Mouse (Mus musculus) midbrain, embryonic 13.5 days (tissue): Measurements from ENCODE around the gene Slc25a38. TPM values are rescaled to one million over a fixed set of nuclear protein-coding genes. Genes with fewer than 3 reads are reported as not detected.

Experiments
- ATAC-seq: fragments of 200-750 bp; cut with Nextera tagmentation; 2 replicates; pipeline ENCODE4 v1.8.0; 2017; ENCODE audit warnings: mild to moderate bottlenecking, moderate TSS enrichment, moderate library complexity
- H3K27ac ChIP-seq: fragments of 300-500 bp; sonication (generic); 2 replicates; pipeline ENCODE4 v1.5.1; 2015; ENCODE audit warnings: inconsistent platforms, mild to moderate bottlenecking, moderate library complexity
- H3K27me3 ChIP-seq: fragments of 300-500 bp; sonication (generic); 2 replicates; pipeline ENCODE4 v1.6.1; 2015; ENCODE audit warnings: mild to moderate bottlenecking, inconsistent platforms
- H3K36me3 ChIP-seq: fragments of 300-500 bp; sonication (generic); 2 replicates; pipeline ENCODE4 v1.6.1; 2015; ENCODE audit warnings: mild to moderate bottlenecking, inconsistent platforms
- H3K4me1 ChIP-seq: fragments of 300-500 bp; sonication (generic); replicated peaks from 2 replicates; pipeline ENCODE4 v1.6.1; 2015; ENCODE audit warnings: inconsistent platforms
- H3K4me2 ChIP-seq: fragments of 300-500 bp; sonication (generic); replicated peaks from 2 replicates; pipeline ENCODE4 v1.6.1; 2015; ENCODE audit warnings: moderate library complexity, mild to moderate bottlenecking, inconsistent platforms
- H3K4me3 ChIP-seq: fragments of 300-500 bp; sonication (generic); replicated peaks from 2 replicates; pipeline ENCODE4 v1.5.1; 2015; ENCODE audit warnings: mild to moderate bottlenecking, inconsistent platforms
- H3K9ac ChIP-seq: fragments of 300-500 bp; sonication (generic); replicated peaks from 2 replicates; pipeline ENCODE4 v1.6.1; 2015; ENCODE audit warnings: mild to moderate bottlenecking, inconsistent platforms
- H3K9me3 ChIP-seq: fragments of 300-500 bp; sonication (generic); 2 replicates; pipeline ENCODE4 v1.6.1; 2016; ENCODE audit warnings: mild to moderate bottlenecking, inconsistent platforms
- WGBS: fragments of 180-500 bp; shearing (Covaris S2); methylation state at CpG from one replicate; pipeline ENCODE4 v1.1.7; 2015; 5-methylcytosine and 5-hydroxymethylcytosine counted together
- polyA plus RNA-seq: library from polyadenylated mRNA; unstranded; fragments of >200 nt; fragmentation: Nextera tagmentation; extraction: Ambion mirVana; gene quantifications from 2 replicates; pipeline ENCODE4 v1.2.1, GENCODE M21; 2015

Slc25a38 gene
- polyA plus RNA-seq, 1 experiment from 2014 or later: 39.2 TPM

DNA sequence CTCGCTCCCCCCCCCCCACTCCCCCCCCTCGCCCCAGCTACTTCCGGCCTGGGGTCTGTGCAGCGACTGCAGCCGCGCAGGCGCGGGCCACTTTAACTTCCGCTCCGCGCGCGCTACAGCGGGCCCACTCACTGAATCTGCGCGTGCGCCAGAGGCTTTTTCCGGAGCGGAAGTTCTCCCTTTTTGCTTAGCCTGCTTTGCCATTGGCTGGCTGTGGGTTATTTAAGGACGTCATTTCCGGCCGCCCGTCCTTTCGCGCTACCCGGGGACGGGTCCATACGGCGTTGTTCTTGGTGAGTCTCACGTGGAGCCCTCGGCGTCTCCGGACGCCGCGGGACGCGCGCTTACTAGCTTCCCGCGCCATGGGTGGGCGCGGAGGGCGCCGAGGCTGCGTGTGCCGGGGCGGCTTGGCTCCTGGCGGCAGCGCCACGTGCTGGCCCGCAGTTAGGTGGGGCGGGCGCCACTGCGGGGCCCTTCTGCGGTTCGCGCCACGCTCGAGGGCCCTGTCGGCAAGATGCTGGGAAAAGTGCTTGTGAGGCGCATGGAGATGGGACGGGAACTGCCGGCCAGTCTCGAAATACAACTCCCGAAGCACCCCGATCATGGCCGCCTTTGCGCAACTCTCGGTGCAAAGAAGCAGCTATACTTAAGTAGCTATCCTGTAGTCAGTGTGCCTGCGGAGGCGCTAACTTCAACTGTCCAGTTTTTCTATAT, 17.5 kb downstream of the Slc25a38 start, which contains the start of gene Rpsa:
Gene Rpsa (plus strand): TSS at position 152 of the 714 bp plus-strand sequence.
- H3K4me2 ChIP-seq: peak within 1 kb of the TSS; percentile 93
- WGBS: under 1% methylated on average over 69 of the region's 72 CpGs
- ATAC-seq: peak; percentile 98
- peaks cover 56% of the 10 kb centered on the region for H3K36me3 ChIP-seq
- peak within 1 kb of the TSS; percentile 100 for H3K4me3 ChIP-seq
- no peaks in the 10 kb centered on the region for H3K27me3 ChIP-seq
- peak within 1 kb of the TSS; percentile 99 for H3K9ac ChIP-seq
- peaks cover 21% of the 10 kb centered on the region for H3K4me1 ChIP-seq
- no peaks in the 10 kb centered on the region for H3K9me3 ChIP-seq
- peak within 1 kb of the TSS; percentile 84 for H3K27ac ChIP-seq

DNA sequence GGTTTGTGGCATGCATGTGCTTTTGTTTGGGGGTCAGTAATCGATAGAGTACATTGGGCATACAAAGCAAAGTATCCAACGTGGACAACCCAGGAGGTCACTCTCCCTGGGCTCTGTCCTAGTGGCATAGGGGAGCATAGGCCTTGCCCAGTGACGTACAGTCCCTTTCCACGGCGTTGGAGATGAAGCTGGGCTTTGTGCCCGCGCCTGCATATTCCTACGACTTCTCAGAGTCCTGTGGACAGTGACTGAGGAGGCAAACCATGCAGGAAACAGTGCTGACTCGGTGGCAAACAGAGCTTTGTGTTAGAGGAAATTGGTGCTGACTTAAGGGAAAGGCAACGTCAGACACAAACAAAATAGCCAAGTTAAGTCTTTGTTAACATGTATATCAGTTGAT, 19.1 kb downstream of the Slc25a38 start:
- H3K9ac ChIP-seq: peak overlapping the region; percentile 99; the same call in 1 of the 2 replicates
- peak overlapping the region; percentile 93 for H3K4me2 ChIP-seq
- ATAC-seq: no peak
- no peak overlapping the region for H3K27ac ChIP-seq
- WGBS: 80% methylated on average over 10 of the region's 10 CpGs
- H3K4me1 ChIP-seq: peaks cover 21% of the 10 kb centered on the region
- peak overlapping the region; percentile 100 for H3K4me3 ChIP-seq
- peaks cover 49% of the 10 kb centered on the region for H3K36me3 ChIP-seq
- H3K9me3 ChIP-seq: no peaks in the 10 kb centered on the region
- no peaks in the 10 kb centered on the region for H3K27me3 ChIP-seq

DNA sequence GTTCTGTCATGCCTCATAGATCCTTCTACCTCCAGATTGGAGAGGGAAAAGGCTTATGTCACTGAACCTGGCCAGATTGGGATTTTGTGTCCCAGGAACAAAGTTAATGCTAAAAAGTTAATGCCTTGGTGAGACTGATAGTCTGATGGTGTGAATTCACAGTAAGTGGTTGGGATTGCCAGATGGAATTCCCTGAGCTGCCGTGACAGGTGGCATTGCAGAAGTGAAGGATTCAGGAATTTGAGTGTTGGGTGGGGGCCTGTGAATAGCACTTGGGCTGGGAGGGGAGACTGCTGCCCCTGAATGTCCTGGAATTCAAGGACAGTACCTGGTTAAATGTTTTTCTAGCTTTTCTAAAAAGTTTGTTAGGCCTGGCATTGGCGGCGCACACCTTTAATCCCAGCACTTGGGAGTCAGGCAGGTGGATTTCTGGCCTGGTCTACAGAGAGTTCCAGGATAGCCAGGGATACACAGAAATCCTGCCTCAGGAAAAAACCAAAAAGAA, 21.7 kb downstream of the Slc25a38 start:
- ATAC-seq: no peak
- WGBS: 92% methylated on average over 3 of the region's 3 CpGs

DNA sequence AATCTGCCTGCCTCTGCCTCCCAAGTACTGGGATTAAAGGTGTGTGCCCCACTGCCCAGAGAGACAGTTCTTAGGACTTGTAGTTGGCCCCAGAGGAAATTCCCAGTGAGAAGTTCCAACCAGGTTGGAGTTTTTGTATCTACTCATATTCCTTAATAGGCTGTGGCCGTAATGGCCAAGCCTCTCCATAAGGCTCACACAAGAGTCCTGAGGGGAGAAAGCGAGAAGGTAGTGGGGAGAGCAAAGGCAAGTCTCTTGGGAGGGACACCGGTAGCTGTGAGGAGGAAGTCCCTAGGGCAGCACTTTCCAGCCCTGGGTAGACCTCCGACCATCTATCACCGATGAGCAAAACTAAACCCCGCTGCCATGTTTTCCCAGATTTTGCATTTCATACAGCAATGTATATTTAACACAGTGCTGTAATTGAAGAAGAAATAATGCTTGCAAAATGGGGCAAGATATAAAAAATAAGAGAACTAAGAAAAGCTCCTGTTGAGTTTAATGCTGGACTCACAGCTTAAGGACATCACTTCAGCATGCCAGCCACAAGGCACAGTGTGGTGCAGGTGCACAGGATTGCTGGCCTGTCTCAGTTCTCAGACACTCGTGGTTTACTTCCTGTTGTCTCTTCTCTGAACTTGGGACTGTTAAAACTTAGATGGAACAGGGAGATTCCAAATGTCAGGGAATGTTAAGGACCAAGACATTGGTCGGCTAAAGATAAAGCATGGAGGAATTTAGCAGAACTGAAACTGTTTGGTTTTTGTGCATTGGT, 23.0 kb downstream of the Slc25a38 start:
- ATAC-seq: no peak
- Histone ChIP-seq H3K9me3 (no peaks in the 10 kb centered on the region), H3K36me3 (peaks cover 46% of the 10 kb centered on the region), H3K9ac (no peak overlapping the region; the same call in 1 of the 2 replicates), H3K27ac (no peak overlapping the region), H3K4me2 (no peak overlapping the region), H3K4me1 (peaks cover 16% of the 10 kb centered on the region), H3K27me3 (no peaks in the 10 kb centered on the region), H3K4me3 (no peak overlapping the region)
- WGBS: 37% methylated on average over 8 of the region's 8 CpGs

More for the DNA sequence above, 21.7 kb downstream of the Slc25a38 start:
- no peaks in the 10 kb centered on the region for H3K27me3 ChIP-seq
- peaks cover 20% of the 10 kb centered on the region for H3K4me1 ChIP-seq
- H3K9me3 ChIP-seq: no peaks in the 10 kb centered on the region
- peaks cover 46% of the 10 kb centered on the region for H3K36me3 ChIP-seq
- H3K27ac ChIP-seq: no peak overlapping the region
- H3K4me3 ChIP-seq: no peak overlapping the region
- no peak overlapping the region for H3K4me2 ChIP-seq
- no peak overlapping the region for H3K9ac ChIP-seq

DNA sequence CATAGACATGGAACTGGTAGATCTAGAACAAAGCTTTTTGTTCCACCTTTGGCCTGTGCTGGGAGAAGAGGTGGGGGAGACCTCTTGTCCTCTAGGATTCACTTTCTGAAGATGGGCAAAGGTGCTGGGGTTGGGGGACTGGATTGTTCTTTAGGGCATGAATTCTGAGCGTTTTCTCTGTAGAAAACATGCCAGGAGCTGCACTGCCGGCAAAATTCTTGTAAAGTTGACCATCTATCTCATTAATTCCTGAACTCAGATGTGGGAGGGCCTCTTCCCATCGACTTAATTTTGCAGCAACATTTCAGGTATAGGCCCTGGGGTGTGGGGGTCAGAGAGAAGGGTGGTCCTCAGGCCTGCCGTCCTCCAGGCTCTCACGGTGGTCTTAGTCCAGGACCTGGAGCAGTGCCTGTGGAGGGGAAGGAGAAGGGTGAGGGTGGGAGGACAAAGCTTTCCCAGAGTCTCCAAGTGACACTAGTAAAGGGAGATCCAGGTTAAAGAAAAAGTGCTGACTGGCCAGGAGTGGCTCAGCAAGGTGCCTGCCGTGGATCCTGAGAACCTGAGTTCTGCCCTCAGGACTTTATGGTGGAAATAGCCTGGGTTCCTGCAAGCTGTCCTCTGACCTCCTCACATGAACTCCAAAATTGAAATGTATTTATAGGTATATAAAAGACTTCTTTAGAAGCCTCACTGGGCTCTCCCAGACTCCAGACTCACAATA, 23.7 kb downstream of the Slc25a38 start:
- Histone ChIP-seq H3K4me3 (no peak overlapping the region), H3K27me3 (no peaks in the 10 kb centered on the region), H3K4me1 (peaks cover 9% of the 10 kb centered on the region), H3K9me3 (no peaks in the 10 kb centered on the region), H3K27ac (no peak overlapping the region), H3K36me3 (peaks cover 44% of the 10 kb centered on the region), H3K4me2 (no peak overlapping the region), H3K9ac (no peak overlapping the region)
- WGBS: 62% methylated on average over 6 of the region's 6 CpGs
- no peak for ATAC-seq

DNA sequence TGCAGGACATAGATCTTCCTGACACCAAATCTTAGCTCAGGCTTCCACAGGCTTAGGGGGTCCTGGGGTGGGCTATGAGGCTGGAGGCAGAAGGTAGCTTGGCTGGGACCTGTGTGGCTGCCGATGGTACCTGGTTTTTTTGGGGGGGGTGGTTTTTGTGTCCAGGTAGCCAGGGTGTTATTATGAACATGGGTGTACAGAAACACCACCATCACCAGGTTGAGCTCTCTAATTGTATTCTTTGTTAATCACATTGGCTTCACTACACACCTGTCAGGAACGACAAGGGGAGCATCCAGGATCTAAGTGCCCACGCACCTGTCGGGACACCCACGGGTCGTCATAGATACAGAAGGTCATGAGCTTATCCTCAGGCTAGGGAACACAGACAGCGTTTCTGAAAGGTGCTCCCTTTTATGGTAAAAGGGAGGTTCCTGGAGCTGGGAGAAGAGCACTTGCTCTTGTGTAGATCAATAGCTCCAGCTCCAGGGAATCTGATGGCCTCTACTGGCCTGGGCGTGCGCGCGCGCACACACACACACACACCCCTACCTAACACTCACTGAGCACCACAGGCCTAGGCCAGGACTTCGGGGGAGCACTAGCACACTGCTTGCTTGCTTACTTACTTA, 24.5 kb downstream of the Slc25a38 start:
- ATAC-seq: peak; percentile 27
- no peak overlapping the region for H3K4me3 ChIP-seq
- no peak overlapping the region for H3K4me2 ChIP-seq
- 89% methylated on average over 13 of the region's 13 CpGs for WGBS
- H3K9ac ChIP-seq: no peak overlapping the region
- H3K36me3 ChIP-seq: peaks cover 37% of the 10 kb centered on the region
- no peaks in the 10 kb centered on the region for H3K27me3 ChIP-seq
- H3K9me3 ChIP-seq: no peaks in the 10 kb centered on the region
- H3K27ac ChIP-seq: no peak overlapping the region
- peaks cover 2% of the 10 kb centered on the region for H3K4me1 ChIP-seq

DNA sequence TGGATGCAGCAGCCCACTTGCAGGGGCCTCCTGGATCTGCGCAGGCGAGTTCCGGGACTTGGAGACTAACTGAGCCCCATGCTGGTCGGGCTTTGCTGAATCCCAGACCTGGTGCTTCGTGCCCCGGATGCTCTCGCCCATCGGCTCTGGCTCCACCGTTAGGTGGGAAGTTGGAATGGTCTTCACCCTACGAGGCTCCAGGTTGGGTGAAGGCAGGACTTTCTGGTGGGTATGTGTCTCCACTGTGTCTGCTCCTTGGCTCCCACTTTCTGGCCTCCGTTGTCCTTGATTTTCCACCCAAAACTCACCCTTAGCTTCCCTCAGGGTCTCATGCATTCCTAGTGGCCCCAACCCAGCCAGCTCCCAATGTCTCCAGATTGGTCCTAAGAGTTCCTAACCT, 25.3 kb downstream of the Slc25a38 start:
- H3K9me3 ChIP-seq: no peaks in the 10 kb centered on the region

DNA sequence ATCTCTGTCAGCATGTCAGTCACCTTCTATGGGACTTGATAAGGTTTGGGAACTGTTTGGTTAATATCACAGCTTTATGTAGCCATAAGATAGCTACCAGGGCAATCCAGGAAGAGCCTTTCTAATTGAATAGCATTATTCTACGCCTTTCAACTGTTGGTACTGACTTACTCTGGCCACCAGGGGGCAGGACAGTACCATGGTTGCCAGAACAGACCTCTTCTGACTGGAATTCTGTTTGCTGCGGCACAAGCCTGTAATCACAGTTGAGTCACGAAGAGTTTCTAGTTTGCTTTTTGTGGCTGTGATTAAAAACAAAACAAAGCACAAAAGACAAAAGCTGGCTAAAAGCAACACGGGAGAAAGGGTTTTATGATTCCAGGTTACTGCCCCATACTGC, 30.5 kb downstream of the Slc25a38 start:
- no peaks in the 10 kb centered on the region for H3K4me1 ChIP-seq
- no peaks in the 10 kb centered on the region for H3K36me3 ChIP-seq
- 7% methylated on average over 4 of the region's 4 CpGs for WGBS
- no peak overlapping the region for H3K27ac ChIP-seq
- no peak overlapping the region for H3K4me2 ChIP-seq
- peaks cover 4% of the 10 kb centered on the region; the same call in 1 of the 2 replicates for H3K27me3 ChIP-seq
- H3K9me3 ChIP-seq: no peaks in the 10 kb centered on the region
- no peak overlapping the region for H3K9ac ChIP-seq
- peak; percentile 71; the same call in 1 of the 2 replicates for ATAC-seq
- H3K4me3 ChIP-seq: no peak overlapping the region

More for the DNA sequence above, 25.3 kb downstream of the Slc25a38 start:
- 90% methylated on average over 11 of the region's 11 CpGs for WGBS
- no peak for ATAC-seq
- Histone ChIP-seq H3K4me3 (no peak overlapping the region), H3K27me3 (no peaks in the 10 kb centered on the region), H3K9ac (no peak overlapping the region), H3K4me2 (no peak overlapping the region), H3K27ac (no peak overlapping the region), H3K36me3 (peaks cover 29% of the 10 kb centered on the region), H3K4me1 (no peaks in the 10 kb centered on the region)

DNA sequence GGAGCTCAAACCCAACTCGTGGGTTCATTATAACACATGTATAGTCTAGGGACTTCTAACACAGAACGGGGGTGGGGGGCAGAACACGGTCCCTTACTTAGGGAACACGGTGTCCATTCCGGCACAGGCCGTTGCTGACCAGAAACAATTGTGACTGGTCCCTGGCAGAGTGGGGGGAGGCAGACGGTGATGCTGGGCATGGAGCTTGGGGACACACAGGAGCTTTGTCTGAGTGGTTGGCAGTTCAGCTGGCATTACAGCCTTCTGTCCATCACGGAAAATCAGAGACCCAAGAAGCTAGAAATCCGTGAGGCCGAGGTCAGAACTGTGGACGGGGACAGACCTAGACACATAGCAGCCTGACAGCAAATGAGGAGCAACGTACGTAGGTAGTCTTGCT, 34.3 kb downstream of the Slc25a38 start:
- Histone ChIP-seq H3K4me1 (no peaks in the 10 kb centered on the region), H3K4me2 (no peak overlapping the region), H3K27ac (no peak overlapping the region), H3K27me3 (peaks cover 4% of the 10 kb centered on the region; the same call in 1 of the 2 replicates), H3K9me3 (no peaks in the 10 kb centered on the region), H3K9ac (no peak overlapping the region), H3K36me3 (no peaks in the 10 kb centered on the region), H3K4me3 (no peak overlapping the region)
- ATAC-seq: no peak
- 87% methylated on average over 13 of the region's 13 CpGs for WGBS

DNA sequence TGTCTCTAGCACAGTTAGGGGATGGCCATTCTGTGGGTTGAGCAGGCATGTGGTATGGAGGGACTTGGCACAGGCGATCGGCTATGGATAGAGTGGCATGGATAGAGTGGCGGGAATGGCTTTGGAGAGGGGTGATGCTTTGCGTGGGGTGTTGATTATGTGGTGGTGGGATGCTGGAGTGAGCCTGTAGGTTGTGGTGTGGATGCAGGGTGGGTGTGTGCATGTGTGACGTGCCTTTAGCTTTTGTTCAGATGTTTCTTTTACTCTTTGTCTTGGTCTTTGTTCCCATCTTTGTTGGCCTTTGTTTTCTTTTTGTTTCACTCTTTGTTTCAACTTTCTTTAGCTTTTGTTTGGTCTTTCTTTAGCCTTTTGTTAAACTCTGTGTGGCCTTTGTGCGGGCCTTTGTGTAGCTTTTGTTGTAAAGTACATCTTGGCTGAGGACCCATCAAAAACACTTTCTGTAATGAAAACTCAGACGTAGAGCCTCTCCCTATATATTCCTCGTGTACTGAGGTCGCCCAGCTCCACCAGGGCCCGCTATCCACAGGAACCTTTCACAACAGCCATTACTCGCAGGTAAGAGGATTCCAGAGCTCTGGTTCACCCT, 39.2 kb downstream of the Slc25a38 start, which contains the start of gene Mobp:
Gene Mobp (plus strand): TSS at position 486 of the 607 bp plus-strand sequence.
- no peak for ATAC-seq
- Histone ChIP-seq H3K4me2 (no peak within 1 kb of the TSS), H3K9me3 (no peaks in the 10 kb centered on the region), H3K4me1 (no peaks in the 10 kb centered on the region), H3K27ac (no peak within 1 kb of the TSS), H3K36me3 (no peaks in the 10 kb centered on the region), H3K9ac (no peak within 1 kb of the TSS), H3K4me3 (no peak within 1 kb of the TSS), H3K27me3 (no peaks in the 10 kb centered on the region)
- 31% methylated on average over 11 of the region's 11 CpGs for WGBS

DNA sequence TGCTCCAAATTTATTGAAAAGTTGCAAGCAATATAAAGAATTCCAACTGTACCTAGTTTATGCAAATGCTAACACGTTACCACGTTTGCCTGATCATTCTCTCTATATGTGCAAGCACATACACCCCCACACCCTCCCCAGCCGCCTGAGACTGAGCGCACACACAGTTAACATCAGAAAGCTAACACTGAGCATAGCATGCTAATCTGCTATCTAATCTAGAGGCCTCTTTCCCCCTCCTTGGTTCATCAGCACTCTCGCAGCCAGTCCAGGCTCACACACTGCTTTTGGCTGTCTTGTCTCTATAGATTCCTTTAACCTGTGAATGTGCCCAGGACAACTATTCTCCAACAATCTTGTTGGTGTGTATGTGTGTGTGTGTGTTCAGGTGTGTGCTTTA, 41.0 kb downstream of the Slc25a38 start:
- Histone ChIP-seq H3K4me1 (no peaks in the 10 kb centered on the region), H3K4me3 (no peak overlapping the region), H3K4me2 (no peak overlapping the region), H3K9me3 (no peaks in the 10 kb centered on the region), H3K27ac (no peak overlapping the region), H3K36me3 (no peaks in the 10 kb centered on the region), H3K9ac (no peak overlapping the region), H3K27me3 (no peaks in the 10 kb centered on the region)
- WGBS: 75% methylated on average over 5 of the region's 5 CpGs
- no peak for ATAC-seq
